Mouse (Mus musculus): ENCODE data around the gene Arf4.
"Not testable (repeated sequence)": the region's sequence is repeated elsewhere in the genome, so short reads cannot be mapped to it uniquely, and the experiment has no call there.

Gene Arf4

DNA sequence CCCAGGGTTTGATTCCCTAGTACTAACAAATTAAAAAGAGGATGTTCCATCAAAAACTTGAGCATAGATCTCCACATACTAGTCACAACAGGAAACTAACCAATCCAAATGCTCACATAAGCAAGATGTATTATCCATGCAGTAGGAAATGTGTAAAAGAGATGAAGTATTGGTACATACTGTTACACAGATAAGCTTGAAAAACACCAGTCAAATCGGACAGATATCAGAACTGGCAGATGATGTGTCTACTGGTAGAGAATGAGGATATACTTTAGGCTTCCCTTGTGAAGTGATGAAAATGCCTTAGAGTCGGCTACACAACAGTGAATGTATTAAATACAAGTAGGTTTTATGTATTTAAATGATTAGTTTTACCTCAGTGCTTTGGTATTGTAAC, 24.6 kb downstream of the Arf4 start:
- no peak for DNase-seq (ENCODE audit: low read depth)

DNA sequence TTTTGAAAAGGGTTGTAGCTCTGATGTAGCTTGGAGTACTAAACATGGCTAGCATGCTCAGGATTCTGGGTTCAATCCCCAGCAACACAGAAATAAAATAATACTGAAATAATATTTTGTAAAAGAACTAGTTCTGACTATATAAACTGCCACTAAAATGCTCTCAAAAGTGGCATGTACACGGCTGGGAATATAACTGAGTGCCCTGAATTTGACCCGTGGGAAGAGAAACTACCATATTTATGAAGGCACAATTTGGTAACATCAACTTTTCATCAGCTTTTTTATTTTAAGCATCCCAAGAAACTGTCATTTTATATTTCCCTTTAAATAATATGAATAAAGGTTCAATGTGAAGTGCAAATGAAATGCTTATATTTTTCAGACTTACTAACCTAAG, 26.0 kb downstream of the Arf4 start:
- DNase-seq (ENCODE audit: low read depth), result no peak

DNA sequence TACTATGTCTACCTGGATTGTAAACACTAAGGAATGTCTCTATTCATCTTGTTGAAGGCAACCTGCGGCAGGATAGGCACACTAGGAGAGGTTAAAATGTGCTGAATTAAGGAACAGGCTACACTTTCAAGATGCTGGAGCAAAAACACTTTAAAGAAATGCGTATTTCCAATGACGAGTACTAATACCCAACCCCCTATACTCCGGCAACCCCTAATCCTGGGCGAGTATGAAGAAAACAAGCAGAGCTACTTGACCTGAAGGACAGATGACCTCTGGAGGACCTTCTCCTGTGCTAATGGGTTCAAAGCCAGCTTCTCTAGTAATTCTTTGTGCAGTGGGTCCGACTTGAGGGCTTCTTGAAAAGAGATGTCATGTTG, 30.1 kb downstream of the Arf4 start:
- no peak for DNase-seq (ENCODE audit: low read depth)

DNA sequence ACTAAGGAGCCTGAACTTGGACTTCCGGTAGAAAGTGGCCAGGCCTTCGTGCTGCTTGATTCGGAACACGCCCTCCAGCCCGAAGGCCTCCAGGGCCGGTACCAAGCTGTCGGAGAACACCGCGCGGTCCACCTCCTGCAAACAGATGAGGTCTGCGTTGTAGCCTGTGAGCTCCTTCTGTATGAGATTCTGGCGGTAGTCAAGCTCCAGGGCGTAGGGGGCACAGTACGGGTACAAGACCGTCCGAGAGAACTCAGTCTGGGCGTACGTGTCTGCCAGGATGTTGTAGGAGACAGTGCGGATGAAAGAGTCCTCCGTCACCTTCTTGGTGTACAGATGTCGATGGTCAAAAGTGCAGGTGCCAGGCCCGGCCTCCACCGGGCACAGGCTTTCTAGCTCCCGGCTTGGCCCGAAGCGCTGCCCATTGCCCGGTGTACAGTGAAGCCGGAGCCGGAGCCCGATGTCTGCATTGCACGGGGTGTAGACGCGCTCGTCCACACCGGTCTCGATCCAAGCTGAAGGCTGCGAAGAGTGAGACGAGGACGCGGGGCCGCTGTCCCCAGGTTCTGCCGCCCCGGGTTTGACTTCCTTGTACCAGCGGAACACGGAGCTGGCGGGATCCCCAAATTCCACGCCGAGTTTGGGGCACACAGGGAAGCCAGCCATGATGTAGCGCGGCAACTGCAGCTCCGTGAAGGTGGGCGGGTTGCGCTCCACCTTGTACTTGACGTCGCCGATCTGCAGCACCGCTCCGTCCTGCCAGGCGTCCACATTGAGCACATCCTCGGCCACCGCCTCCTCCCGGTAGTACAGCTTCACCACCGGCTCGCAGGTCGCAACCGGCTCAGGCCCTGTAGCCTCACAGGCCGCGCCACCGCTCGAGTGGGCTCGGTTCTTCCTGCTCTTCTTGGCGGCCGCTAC, 30.8 kb downstream of the Arf4 start:
- peak; percentile 39 for DNase-seq (ENCODE audit: low read depth)

DNA sequence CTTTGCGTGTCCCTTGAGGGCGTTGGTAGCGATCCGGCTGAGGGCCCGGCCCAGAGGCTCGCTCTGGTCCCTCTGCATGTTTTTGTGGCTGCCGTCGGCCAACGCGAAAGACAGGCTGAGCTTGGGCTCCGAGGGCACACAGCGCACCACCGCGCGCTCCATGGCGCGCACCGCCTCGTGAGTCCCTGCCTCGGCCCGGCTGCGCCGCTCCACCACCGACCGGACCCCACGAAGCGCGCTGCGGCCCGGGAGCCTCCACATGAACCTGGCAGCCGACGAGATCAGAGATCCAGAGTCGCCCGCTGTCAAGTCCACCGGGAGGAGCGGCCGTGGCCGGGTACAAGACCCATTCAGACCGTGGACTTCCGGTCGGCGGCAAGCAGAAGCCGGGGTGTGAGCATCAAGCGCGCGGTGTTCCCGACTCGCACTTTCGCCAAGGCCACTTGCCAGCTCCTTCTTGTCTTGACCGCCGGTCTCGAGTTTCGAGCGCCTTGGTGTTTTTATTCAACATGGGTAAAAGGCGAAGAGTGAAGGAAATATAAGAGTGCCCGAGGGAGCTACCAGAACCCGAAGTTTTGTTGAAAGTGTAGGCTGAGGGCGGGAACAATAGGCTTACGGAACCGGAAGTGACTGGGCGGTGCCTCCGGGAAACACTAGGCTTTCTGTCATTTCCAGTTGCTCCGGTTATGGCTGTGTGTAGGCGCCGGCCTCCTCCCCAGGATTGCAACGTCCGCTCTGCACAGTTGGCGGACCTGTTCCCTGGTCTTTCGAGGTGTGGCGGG, 31.6 kb downstream of the Arf4 start, which contains the start of gene Pde12:
Gene Pde12, minus strand, starts transcription at position 592 of the 782 bp plus-strand sequence.
- DNase-seq (ENCODE audit: low read depth), result peak; percentile 90

DNA sequence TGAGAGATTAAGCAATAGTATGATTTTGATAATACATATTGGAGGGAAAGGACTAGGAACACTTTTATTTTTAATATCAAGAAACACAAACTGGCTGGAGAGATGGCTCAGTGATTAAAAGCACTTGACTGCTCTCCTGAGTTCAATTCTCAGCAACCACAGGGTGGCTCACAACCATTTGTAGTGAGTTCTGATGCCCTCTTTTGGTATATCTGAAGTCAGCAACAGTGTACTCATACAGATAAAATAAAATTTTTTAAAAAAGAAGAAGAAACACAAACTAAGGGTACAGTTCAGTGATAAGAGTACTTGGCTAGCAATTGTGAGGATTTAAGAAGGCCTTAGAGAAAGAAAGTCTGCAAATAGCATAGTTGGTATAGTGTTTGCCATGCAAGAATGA, 33.1 kb downstream of the Arf4 start:
- peak; percentile 43 for DNase-seq (ENCODE audit: low read depth)

DNA sequence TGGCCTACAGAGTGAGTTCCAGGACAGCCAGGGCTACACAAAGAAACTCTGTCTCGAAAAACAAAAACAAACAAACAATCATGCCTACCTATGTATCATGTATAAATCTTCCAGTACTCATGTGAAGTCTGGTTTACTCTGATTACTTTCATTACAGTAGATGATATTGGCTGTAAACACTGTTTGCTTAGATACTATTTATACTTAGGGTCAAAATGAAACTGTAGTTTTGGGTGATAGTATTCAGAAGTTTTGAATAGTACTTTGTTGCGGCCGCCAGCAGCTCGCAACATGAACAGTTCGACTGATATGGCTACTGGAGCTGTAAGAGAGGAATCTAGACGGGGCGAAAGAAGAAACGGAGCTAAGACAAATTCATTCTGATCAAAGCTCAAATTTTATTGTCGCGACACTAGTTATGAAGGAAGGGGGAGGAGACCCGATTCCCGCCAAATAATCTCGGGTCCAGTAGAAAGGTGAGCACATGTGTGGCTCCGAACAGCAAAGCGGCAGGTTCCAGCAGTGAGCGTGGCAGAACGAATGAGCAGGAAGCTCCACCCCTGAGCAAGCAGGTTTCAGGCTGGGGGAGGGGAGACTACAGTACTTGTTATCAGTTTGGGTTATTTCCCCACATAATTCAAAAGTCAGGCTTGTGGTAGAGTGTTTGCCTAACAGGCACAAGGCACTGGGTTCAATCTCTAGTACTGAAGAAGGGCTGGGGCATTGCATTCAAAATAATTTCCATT, 34.2 kb downstream of the Arf4 start:
- DNase-seq (ENCODE audit: low read depth), result not testable (repeated sequence)

DNA sequence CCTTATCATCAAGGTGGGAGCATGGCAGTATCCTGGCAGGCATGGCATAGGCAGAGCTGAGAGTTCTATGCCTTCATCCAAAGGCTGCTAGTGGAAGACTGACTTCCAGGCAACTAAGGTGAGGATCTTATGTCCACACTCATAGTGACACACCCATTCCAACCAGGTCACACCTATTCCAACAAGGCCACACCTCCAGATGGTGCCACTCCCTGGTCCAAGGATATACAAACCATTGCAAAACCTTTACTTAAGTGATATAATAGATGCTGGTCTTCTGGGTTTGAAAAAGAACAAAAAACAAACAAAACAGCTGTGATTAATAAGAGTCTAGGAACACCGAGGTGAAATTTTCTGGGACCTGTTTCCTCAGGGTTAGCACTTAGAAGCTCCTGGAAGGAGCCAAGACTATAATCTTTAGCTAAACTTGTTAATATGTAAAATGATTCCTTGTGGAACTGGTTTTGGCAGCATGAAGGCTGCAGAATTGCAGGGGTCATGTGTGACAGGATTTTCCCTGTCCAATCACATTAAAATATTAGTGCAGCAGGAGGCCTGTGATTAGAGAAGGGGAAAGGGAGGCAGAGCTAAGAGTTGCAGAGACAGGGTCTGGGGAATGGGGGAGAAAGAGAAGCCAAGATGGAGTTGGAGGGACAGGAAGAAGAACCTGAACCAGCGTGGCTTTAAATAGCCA, 36.7 kb downstream of the Arf4 start:
- not testable (repeated sequence) for DNase-seq (ENCODE audit: low read depth)

DNA sequence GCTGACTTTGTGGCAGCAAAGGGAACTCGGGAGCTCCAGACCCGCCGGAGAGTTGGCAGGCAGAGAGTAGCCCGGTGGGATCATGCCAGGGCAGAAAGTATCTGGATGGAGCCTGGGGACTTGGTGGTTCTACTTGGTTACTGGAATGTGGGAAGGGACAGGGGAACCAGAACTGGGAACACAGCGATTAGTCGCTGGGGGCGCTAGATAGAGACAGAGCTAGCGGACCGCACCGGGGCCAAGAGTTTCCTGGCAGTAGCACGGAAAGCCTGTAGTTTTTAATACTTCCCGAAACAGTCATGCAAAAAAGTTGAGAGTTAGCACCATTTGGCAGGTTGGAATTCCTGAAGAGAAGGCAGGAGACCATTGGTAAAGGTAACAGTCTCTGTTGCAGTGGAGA, 37.5 kb downstream of the Arf4 start:
- DNase-seq (ENCODE audit: low read depth), result no peak

DNA sequence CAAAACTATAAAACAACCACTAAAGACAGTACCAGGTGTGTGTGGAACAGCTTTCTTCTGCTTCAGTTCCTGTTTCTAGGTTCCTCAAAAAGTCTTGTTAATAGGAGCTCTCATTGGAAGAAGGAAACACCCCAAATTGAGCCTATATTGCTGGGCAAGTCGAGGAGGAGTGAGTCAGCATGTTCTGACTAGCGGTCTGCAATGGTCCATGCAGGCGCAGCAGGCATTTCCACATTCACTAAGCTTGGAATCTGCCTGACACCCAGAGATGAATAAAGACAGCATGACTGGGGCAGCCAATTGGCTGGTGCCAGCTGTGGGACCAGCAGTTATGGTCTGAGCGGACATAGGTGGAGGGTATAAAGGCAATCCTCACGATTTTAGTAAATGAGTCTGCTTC, 37.9 kb downstream of the Arf4 start:
- DNase-seq (ENCODE audit: low read depth), result no peak

DNA sequence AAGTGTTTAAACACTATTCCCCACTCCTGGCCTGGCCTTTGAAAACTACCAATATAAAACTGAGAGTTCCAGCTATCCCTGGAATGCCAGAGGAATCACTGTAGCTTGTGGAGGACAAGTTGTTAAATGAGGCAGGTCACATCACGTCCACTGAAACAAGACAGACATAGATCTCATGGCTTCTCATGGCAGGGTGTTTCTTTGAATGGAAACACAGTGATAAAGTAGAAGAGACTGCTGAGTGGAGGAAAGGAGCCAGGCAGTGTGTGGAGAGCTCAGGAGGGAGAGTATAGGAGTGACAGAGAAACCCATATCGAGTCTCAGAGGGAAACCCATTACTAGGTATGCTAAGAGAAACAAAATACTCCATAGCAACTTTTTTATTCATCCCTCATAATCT, 52.9 kb downstream of the Arf4 start:
- DNase-seq (ENCODE audit: low read depth), result no peak

DNA sequence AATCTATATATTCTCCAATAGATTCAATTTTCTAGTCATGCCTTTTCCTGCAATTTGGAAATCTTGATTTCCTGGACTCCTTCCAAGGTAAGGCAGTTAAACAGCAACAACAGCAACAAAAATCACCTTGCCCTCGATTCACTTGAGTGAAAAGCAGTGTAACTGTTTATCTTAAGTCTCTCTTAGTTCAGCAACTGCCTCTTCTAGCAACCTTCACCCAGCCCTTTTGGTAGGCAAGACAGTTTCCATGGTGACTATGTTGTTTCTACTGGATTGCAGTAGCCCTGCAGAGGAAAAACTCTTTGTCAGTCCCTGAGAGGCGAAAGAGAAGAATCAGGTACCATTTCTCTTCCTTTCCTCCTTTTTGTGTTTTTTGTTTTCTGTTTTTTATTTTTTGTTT, 53.5 kb downstream of the Arf4 start:
- no peak for DNase-seq (ENCODE audit: low read depth)

DNA sequence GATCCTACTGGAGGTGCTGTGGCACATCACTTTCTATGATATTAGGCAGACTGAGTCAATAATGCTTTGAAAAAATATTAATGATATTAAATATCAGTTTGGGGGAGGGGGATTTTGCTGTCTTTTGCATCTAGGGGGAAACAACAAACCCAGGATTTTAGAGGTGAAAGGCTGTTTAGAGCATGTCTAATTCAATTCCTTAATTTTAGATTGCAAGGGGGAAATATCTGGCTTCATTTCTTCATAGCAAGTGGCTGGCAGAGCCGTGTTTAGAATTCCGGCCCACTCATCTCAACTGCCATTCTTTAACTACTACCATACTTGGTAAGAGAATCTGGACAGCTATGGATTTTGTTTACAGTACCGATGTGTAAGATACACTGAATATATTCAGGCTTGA, 55.1 kb downstream of the Arf4 start, which contains the start of gene Dnah12:
Gene Dnah12, plus strand, starts transcription at position 301 of the 400 bp plus-strand sequence.
- no peak for DNase-seq (ENCODE audit: low read depth)

DNA sequence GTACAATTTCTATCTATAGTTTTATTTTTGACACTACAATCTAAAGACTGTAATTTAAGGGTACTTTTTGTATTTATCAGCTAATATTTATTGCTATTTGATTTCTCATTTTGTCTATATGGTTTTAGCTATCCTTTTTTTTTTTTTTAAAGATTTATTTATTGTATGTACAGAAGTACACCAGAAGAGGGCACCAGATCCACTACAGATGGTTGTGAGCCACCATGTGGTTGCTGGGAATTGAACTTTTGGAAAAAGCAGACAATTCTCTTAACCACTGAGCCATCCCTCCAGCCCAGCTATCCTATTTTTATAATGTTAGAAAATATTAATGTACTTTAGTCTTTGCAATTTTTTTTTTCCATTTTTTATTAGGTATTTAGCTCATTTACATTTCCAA, 60.0 kb downstream of the Arf4 start:
- DNase-seq (ENCODE audit: low read depth), result peak; percentile 65

DNA sequence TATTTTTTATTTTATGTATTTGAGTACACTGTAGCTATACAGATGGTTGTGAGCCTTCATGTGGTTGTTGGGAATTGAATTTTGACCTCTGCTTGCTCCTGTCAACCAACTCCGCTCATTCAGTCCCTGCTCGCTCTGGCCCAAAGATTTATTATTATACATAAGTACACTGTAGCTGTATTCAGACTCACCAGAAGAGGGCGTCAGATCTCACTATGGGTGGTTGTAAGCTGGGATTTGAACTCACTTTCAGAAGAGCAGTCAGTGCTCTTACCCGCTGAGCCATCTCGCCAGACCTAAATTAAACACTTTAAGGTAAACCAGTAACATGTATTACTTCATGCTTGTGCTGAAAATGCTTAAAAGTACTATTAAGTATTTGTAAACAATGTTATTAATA, 67.4 kb downstream of the Arf4 start:
- DNase-seq (ENCODE audit: low read depth), result not testable (repeated sequence)

Data from NIH3T3 (cell line).